Mouse (Mus musculus): ENCODE measurements at regions not wholly inside any gene's neighbourhood (a gene's known extent, or its start where the extent isn't known, plus 50 kb on each side); places are given as distances from the start of the nearest gene placed in this dataset.

GRCm38 (mm10) chr13:110580570-110580969 lies 185.7 kb downstream of the Plk2 start:
- no peaks in the 10 kb centered on the region for H3K9me3 ChIP-seq (ENCODE audit: control insufficient read depth, low read length)
- H3K4me3 ChIP-seq (ENCODE audit: low read depth, low read length), result no peak overlapping the region
- H3K27me3 ChIP-seq (ENCODE audit: control insufficient read depth, insufficient read depth, low read length), result no peaks in the 10 kb centered on the region
- H3K4me2 ChIP-seq (ENCODE audit: low read depth, severe bottlenecking), result no peak overlapping the region
- H3K4me1 ChIP-seq (ENCODE audit: control insufficient read depth, insufficient read depth, low read length), result no peaks in the 10 kb centered on the region
- WGBS, result 77% methylated on average over 5 of the region's 5 CpGs
- DNase-seq (ENCODE audit: low spot score) (no peak), ATAC-seq (ENCODE audit: insufficient number of reproducible peaks, low FRiP score, low TSS enrichment, low read depth) (no peak)
- no peak overlapping the region for H3K27ac ChIP-seq (replicated peaks; ENCODE audit: low read depth, low read length)
- H3K9ac ChIP-seq (ENCODE audit: low read length), result no peak overlapping the region
- no peaks in the 10 kb centered on the region for H3K36me3 ChIP-seq (ENCODE audit: control insufficient read depth, insufficient read depth, low read length)

GRCm38 (mm10) chr13:110584765-110585164 lies 189.9 kb downstream of the Plk2 start:
- DNase-seq (ENCODE audit: low spot score) (no peak), ATAC-seq (ENCODE audit: insufficient number of reproducible peaks, low FRiP score, low TSS enrichment, low read depth) (no peak)
- Histone ChIP-seq H3K4me1 (ENCODE audit: control insufficient read depth, insufficient read depth, low read length) (no peaks in the 10 kb centered on the region), H3K27me3 (ENCODE audit: control insufficient read depth, insufficient read depth, low read length) (no peaks in the 10 kb centered on the region), H3K9ac (ENCODE audit: low read length) (no peak overlapping the region), H3K36me3 (ENCODE audit: control insufficient read depth, insufficient read depth, low read length) (no peaks in the 10 kb centered on the region), H3K27ac (replicated peaks; ENCODE audit: low read depth, low read length) (no peak overlapping the region), H3K4me2 (ENCODE audit: low read depth, severe bottlenecking) (no peak overlapping the region), H3K4me3 (ENCODE audit: low read depth, low read length) (no peak overlapping the region), H3K9me3 (ENCODE audit: control insufficient read depth, low read length) (no peaks in the 10 kb centered on the region)
- 82% methylated on average over 10 of the region's 10 CpGs for WGBS

- DNase-seq (ENCODE audit: low spot score), result no peak
- no peaks in the 10 kb centered on the region for H3K27me3 ChIP-seq (ENCODE audit: control insufficient read depth, insufficient read depth, low read length)
- H3K4me1 ChIP-seq (ENCODE audit: control insufficient read depth, insufficient read depth, low read length), result no peaks in the 10 kb centered on the region
- H3K36me3 ChIP-seq (ENCODE audit: control insufficient read depth, insufficient read depth, low read length), result no peaks in the 10 kb centered on the region
- no peak for ATAC-seq (ENCODE audit: insufficient number of reproducible peaks, low FRiP score, low TSS enrichment, low read depth)
- WGBS, result 93% methylated on average over 3 of the region's 3 CpGs
- H3K4me2 ChIP-seq (ENCODE audit: low read depth, severe bottlenecking), result no peak overlapping the region
- no peak overlapping the region for H3K27ac ChIP-seq (replicated peaks; ENCODE audit: low read depth, low read length)
- H3K9me3 ChIP-seq (ENCODE audit: control insufficient read depth, low read length), result no peaks in the 10 kb centered on the region
- H3K4me3 ChIP-seq (ENCODE audit: low read depth, low read length), result no peak overlapping the region
- no peak overlapping the region for H3K9ac ChIP-seq (ENCODE audit: low read length)
These were observed 199.8 kb downstream of the Plk2 start for GRCm38 (mm10) chr13:110594630-110595029.

GRCm38 (mm10) chr13:110599666-110600065 lies 204.8 kb downstream of the Plk2 start:
- H3K4me2 ChIP-seq (ENCODE audit: low read depth, severe bottlenecking), result no peak overlapping the region
- no peaks in the 10 kb centered on the region for H3K36me3 ChIP-seq (ENCODE audit: control insufficient read depth, insufficient read depth, low read length)
- DNase-seq (ENCODE audit: low spot score), result no peak
- no peak overlapping the region for H3K4me3 ChIP-seq (ENCODE audit: low read depth, low read length)
- no peaks in the 10 kb centered on the region for H3K27me3 ChIP-seq (ENCODE audit: control insufficient read depth, insufficient read depth, low read length)
- no peak overlapping the region for H3K9ac ChIP-seq (ENCODE audit: low read length)
- no peak for ATAC-seq (ENCODE audit: insufficient number of reproducible peaks, low FRiP score, low TSS enrichment, low read depth)
- no peaks in the 10 kb centered on the region for H3K4me1 ChIP-seq (ENCODE audit: control insufficient read depth, insufficient read depth, low read length)
- no peak overlapping the region for H3K27ac ChIP-seq (replicated peaks; ENCODE audit: low read depth, low read length)
- no peaks in the 10 kb centered on the region for H3K9me3 ChIP-seq (ENCODE audit: control insufficient read depth, low read length)
- 88% methylated on average over 3 of the region's 3 CpGs for WGBS

- no peak overlapping the region for H3K4me2 ChIP-seq (ENCODE audit: low read depth, severe bottlenecking)
- H3K27me3 ChIP-seq (ENCODE audit: control insufficient read depth, insufficient read depth, low read length), result no peaks in the 10 kb centered on the region
- no peaks in the 10 kb centered on the region for H3K36me3 ChIP-seq (ENCODE audit: control insufficient read depth, insufficient read depth, low read length)
- WGBS, result 88% methylated on average over 9 of the region's 9 CpGs
- no peak overlapping the region for H3K4me3 ChIP-seq (ENCODE audit: low read depth, low read length)
- no peak for ATAC-seq (ENCODE audit: insufficient number of reproducible peaks, low FRiP score, low TSS enrichment, low read depth)
- no peak overlapping the region for H3K27ac ChIP-seq (replicated peaks; ENCODE audit: low read depth, low read length)
- H3K4me1 ChIP-seq (ENCODE audit: control insufficient read depth, insufficient read depth, low read length), result no peaks in the 10 kb centered on the region
- H3K9me3 ChIP-seq (ENCODE audit: control insufficient read depth, low read length), result no peaks in the 10 kb centered on the region
- no peak overlapping the region for H3K9ac ChIP-seq (ENCODE audit: low read length)
- no peak for DNase-seq (ENCODE audit: low spot score)
These were observed 205.5 kb downstream of the Plk2 start for GRCm38 (mm10) chr13:110600377-110600776.

- Histone ChIP-seq H3K27ac (replicated peaks; ENCODE audit: low read depth, low read length) (no peak overlapping the region), H3K4me1 (ENCODE audit: control insufficient read depth, insufficient read depth, low read length) (no peaks in the 10 kb centered on the region), H3K9ac (ENCODE audit: low read length) (no peak overlapping the region), H3K27me3 (ENCODE audit: control insufficient read depth, insufficient read depth, low read length) (no peaks in the 10 kb centered on the region), H3K4me2 (ENCODE audit: low read depth, severe bottlenecking) (no peak overlapping the region), H3K9me3 (ENCODE audit: control insufficient read depth, low read length) (no peaks in the 10 kb centered on the region), H3K36me3 (ENCODE audit: control insufficient read depth, insufficient read depth, low read length) (no peaks in the 10 kb centered on the region), H3K4me3 (ENCODE audit: low read depth, low read length) (no peak overlapping the region)
- 84% methylated on average over 5 of the region's 5 CpGs for WGBS
- ATAC-seq (ENCODE audit: insufficient number of reproducible peaks, low FRiP score, low TSS enrichment, low read depth), result no peak
- no peak for DNase-seq (ENCODE audit: low spot score)
These were observed 206.5 kb downstream of the Plk2 start for GRCm38 (mm10) chr13:110601352-110601751.

GRCm38 (mm10) chr13:110601840-110602239 lies 207.0 kb downstream of the Plk2 start:
- DNase-seq (ENCODE audit: low spot score) (no peak), ATAC-seq (ENCODE audit: insufficient number of reproducible peaks, low FRiP score, low TSS enrichment, low read depth) (no peak)
- no peaks in the 10 kb centered on the region for H3K9me3 ChIP-seq (ENCODE audit: control insufficient read depth, low read length)
- no peak overlapping the region for H3K9ac ChIP-seq (ENCODE audit: low read length)
- H3K27me3 ChIP-seq (ENCODE audit: control insufficient read depth, insufficient read depth, low read length), result no peaks in the 10 kb centered on the region
- H3K4me3 ChIP-seq (ENCODE audit: low read depth, low read length), result no peak overlapping the region
- 85% methylated on average over 6 of the region's 6 CpGs for WGBS
- no peak overlapping the region for H3K4me2 ChIP-seq (ENCODE audit: low read depth, severe bottlenecking)
- no peak overlapping the region for H3K27ac ChIP-seq (replicated peaks; ENCODE audit: low read depth, low read length)
- H3K36me3 ChIP-seq (ENCODE audit: control insufficient read depth, insufficient read depth, low read length), result no peaks in the 10 kb centered on the region
- no peaks in the 10 kb centered on the region for H3K4me1 ChIP-seq (ENCODE audit: control insufficient read depth, insufficient read depth, low read length)

- H3K9ac ChIP-seq (ENCODE audit: low read length), result no peak overlapping the region
- H3K4me1 ChIP-seq (ENCODE audit: control insufficient read depth, insufficient read depth, low read length), result no peaks in the 10 kb centered on the region
- H3K4me2 ChIP-seq (ENCODE audit: low read depth, severe bottlenecking), result no peak overlapping the region
- H3K4me3 ChIP-seq (ENCODE audit: low read depth, low read length), result no peak overlapping the region
- WGBS, result 83% methylated on average over 1 of the region's 1 CpGs
- ATAC-seq (ENCODE audit: insufficient number of reproducible peaks, low FRiP score, low TSS enrichment, low read depth) (no peak), DNase-seq (ENCODE audit: low spot score) (no peak)
- H3K27me3 ChIP-seq (ENCODE audit: control insufficient read depth, insufficient read depth, low read length), result no peaks in the 10 kb centered on the region
- H3K36me3 ChIP-seq (ENCODE audit: control insufficient read depth, insufficient read depth, low read length), result no peaks in the 10 kb centered on the region
- H3K9me3 ChIP-seq (ENCODE audit: control insufficient read depth, low read length), result no peaks in the 10 kb centered on the region
- H3K27ac ChIP-seq (replicated peaks; ENCODE audit: low read depth, low read length), result no peak overlapping the region
These were observed 208.0 kb downstream of the Plk2 start for GRCm38 (mm10) chr13:110602894-110603293.

GRCm38 (mm10) chr13:110619010-110619409 lies 224.2 kb downstream of the Plk2 start:
- DNase-seq (ENCODE audit: low spot score) (no peak), ATAC-seq (ENCODE audit: insufficient number of reproducible peaks, low FRiP score, low TSS enrichment, low read depth) (no peak)
- Histone ChIP-seq H3K4me1 (ENCODE audit: control insufficient read depth, insufficient read depth, low read length) (no peaks in the 10 kb centered on the region), H3K27ac (replicated peaks; ENCODE audit: low read depth, low read length) (no peak overlapping the region), H3K9ac (ENCODE audit: low read length) (no peak overlapping the region), H3K9me3 (ENCODE audit: control insufficient read depth, low read length) (no peaks in the 10 kb centered on the region), H3K36me3 (ENCODE audit: control insufficient read depth, insufficient read depth, low read length) (no peaks in the 10 kb centered on the region), H3K4me3 (ENCODE audit: low read depth, low read length) (no peak overlapping the region), H3K4me2 (ENCODE audit: low read depth, severe bottlenecking) (no peak overlapping the region), H3K27me3 (ENCODE audit: control insufficient read depth, insufficient read depth, low read length) (no peaks in the 10 kb centered on the region)
- WGBS, result 86% methylated on average over 6 of the region's 6 CpGs
